Mouse (Mus musculus) neural tube, embryonic 11.5 days (tissue): Measurements from ENCODE around the gene Chn2. TPM values are rescaled to one million over a fixed set of nuclear protein-coding genes. Genes with fewer than 3 reads are reported as not detected.

Source experiments
- ATAC-seq: fragments of 200-750 bp; cut with Nextera tagmentation; 2 replicates; pipeline ENCODE4 v1.8.0; 2017; ENCODE audit warnings: moderate number of reproducible peaks, mild to moderate bottlenecking, moderate TSS enrichment, moderate library complexity; ENCODE audit not compliant: insufficient read depth, low FRiP score, low TSS enrichment
- DNase-seq: peaks from one replicate; pipeline ENCODE4 v3.0.0-alpha.2; 2015; ENCODE audit warnings: low spot score
- H3K27ac ChIP-seq: fragments of 300-500 bp; sonication (generic); 2 replicates; pipeline ENCODE4 v1.5.1; 2014; ENCODE audit warnings: low read depth, mild to moderate bottlenecking, low read length
- H3K27me3 ChIP-seq: fragments of 300-500 bp; sonication (generic); 2 replicates; pipeline ENCODE4 v1.6.1; 2014; ENCODE audit warnings: mild to moderate bottlenecking, low read length, mixed read lengths; ENCODE audit not compliant: control insufficient read depth, insufficient read depth
- H3K36me3 ChIP-seq: fragments of 300-500 bp; sonication (generic); 2 replicates; pipeline ENCODE4 v1.6.1; 2014; ENCODE audit warnings: mild to moderate bottlenecking, low read length, moderate library complexity, mixed read lengths; ENCODE audit not compliant: control insufficient read depth, insufficient read depth
- H3K4me1 ChIP-seq: fragments of 300-500 bp; sonication (generic); 2 replicates; pipeline ENCODE4 v1.6.1; 2014; ENCODE audit warnings: low read length, mixed read lengths; ENCODE audit not compliant: control insufficient read depth, insufficient read depth
- H3K4me2 ChIP-seq: fragments of 300-500 bp; sonication (generic); 2 replicates; pipeline ENCODE4 v1.6.1; 2014; ENCODE audit warnings: low read depth, mild to moderate bottlenecking, moderate library complexity
- H3K4me3 ChIP-seq: fragments of 300-500 bp; sonication (generic); 2 replicates; pipeline ENCODE4 v1.5.1; 2014; ENCODE audit warnings: low read depth, low read length
- H3K9ac ChIP-seq: fragments of 300-500 bp; sonication (generic); 2 replicates; pipeline ENCODE4 v1.6.1; 2014; ENCODE audit warnings: mild to moderate bottlenecking, low read length
- H3K9me3 ChIP-seq: fragments of 300-500 bp; sonication (generic); 2 replicates; pipeline ENCODE4 v1.6.1; 2016; ENCODE audit warnings: low read length; ENCODE audit not compliant: control insufficient read depth
- WGBS: fragments of 180-500 bp; shearing (Covaris S2); extraction: QIAGEN DNeasy Blood & Tissue Kit; methylation state at CpG from one replicate; pipeline ENCODE4 v1.1.7; 2014; 5-methylcytosine and 5-hydroxymethylcytosine counted together
- polyA plus RNA-seq: library from polyadenylated mRNA; unstranded; fragments of >200 nt; fragmentation: Nextera tagmentation; extraction: Ambion mirVana; gene quantifications from 2 replicates; pipeline ENCODE4 v1.2.1, GENCODE M21; 2014

The Chn2 gene
- polyA plus RNA-seq, 1 experiment from 2014 or later: 24.2 TPM

DNA sequence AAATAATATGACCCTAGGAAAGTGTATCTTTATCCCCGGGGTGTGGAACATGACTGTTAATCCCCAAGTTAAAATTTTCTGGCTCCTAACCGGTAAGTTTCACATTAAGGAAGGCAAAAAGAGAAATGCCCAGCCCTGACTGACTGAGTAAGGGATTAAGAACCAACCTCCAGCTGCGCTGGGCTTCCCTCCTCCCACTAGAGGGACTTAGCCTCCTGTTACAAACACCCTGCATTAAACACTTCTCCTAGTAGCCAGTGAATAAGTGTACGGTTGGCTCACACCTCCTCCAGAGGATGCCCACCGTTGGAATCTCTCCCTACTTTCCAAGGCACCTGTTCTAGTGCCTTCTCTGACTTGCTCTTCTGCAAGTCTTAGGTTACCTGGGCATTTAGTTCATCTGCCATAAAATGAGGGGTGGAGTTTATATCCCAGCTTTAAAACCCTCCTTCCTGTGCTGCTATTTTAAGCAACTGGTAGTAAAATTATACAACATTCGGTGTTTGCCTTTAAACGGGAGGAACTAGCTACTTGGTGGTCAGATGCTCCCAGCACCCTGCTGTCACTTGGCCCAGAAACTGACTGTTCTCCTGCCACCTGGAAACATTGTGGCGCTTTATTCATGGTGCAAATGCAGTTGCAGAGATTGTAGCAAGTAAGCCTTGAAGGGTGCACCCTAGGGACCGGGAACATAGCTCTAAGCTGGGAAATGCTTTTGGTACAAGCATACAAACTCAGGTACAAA, 294.5 kb downstream of the Chn2 start:
- H3K4me3 ChIP-seq: no peak overlapping the region
- no peaks in the 10 kb centered on the region for H3K9me3 ChIP-seq
- 33% methylated on average over 9 of the region's 9 CpGs for WGBS
- ATAC-seq: no peak
- H3K4me2 ChIP-seq: no peak overlapping the region
- H3K27ac ChIP-seq: 0 out of 2 replicates have a peak overlapping the region, but pooled peaks have one; percentile 23
- 0 out of 2 replicates have a peak, but pooled peaks cover 4% of the 10 kb centered on the region for H3K4me1 ChIP-seq
- DNase-seq: no peak
- H3K27me3 ChIP-seq: 0 out of 2 replicates have a peak, but pooled peaks cover 3% of the 10 kb centered on the region
- no peaks in the 10 kb centered on the region for H3K36me3 ChIP-seq
- no peak overlapping the region for H3K9ac ChIP-seq

DNA sequence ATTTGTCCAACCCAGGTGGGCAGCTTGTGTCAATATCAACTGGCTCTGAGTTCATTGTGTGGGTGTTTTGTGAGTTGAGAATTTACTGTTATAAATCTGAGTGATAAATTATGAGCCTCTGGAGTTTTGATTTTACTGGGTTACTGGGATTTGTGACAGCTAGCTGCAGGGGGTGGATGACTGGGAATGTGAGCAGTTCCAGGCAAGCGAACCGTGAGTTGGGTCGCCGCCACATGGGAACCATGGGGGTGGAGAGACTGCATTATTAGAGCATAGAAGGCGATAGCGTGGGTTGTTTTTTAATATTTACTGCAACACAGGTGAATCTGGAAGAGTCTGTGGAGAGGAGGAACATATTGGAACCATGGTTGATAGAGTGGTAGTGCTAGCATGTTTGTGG, 298.0 kb downstream of the Chn2 start:
- Histone ChIP-seq H3K27me3 (no peaks in the 10 kb centered on the region), H3K4me1 (0 out of 2 replicates have a peak, but pooled peaks cover 2% of the 10 kb centered on the region), H3K27ac (no peak overlapping the region), H3K4me2 (no peak overlapping the region), H3K9ac (no peak overlapping the region), H3K4me3 (no peak overlapping the region), H3K36me3 (no peaks in the 10 kb centered on the region), H3K9me3 (no peaks in the 10 kb centered on the region)
- ATAC-seq (no peak), DNase-seq (no peak)
- whole genome bisulfite sequencing: 84% methylated on average over 6 of the region's 6 CpGs

DNA sequence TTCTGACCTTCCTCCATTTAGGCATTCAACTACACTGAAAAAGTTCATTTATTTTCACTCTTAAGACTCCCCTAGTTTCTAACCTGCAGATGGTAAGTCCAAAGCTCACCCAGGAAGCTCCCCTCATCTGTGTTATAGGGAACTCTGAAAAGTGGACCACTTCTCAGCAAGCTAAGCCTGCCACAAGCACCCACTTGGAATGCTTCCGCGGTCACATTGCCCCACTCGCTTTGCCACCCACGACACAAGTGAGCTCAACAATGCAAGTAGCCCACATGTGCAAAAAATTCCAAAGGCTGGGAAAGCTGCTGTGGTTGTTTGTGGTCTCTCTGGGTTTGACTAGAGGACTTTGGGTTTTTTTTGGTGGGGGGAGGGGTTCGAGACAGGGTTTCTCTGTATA, 301.8 kb downstream of the Chn2 start:
- Histone ChIP-seq H3K4me3 (no peak overlapping the region), H3K9me3 (no peaks in the 10 kb centered on the region), H3K36me3 (no peaks in the 10 kb centered on the region), H3K9ac (no peak overlapping the region), H3K27me3 (no peaks in the 10 kb centered on the region), H3K4me2 (no peak overlapping the region), H3K27ac (no peak overlapping the region), H3K4me1 (no peaks in the 10 kb centered on the region)
- WGBS: 93% methylated on average over 5 of the region's 5 CpGs
- ATAC-seq (no peak), DNase-seq (no peak)

GRCm38 (mm10) chr6:54342223-54342622, 302.9 kb downstream of the Chn2 start:
- DNase-seq (no peak), ATAC-seq (no peak)
- no peaks in the 10 kb centered on the region for H3K4me1 ChIP-seq
- H3K27me3 ChIP-seq: no peaks in the 10 kb centered on the region
- no peaks in the 10 kb centered on the region for H3K36me3 ChIP-seq
- no peak overlapping the region for H3K9ac ChIP-seq
- no peaks in the 10 kb centered on the region for H3K9me3 ChIP-seq
- no peak overlapping the region for H3K27ac ChIP-seq
- H3K4me3 ChIP-seq: no peak overlapping the region
- WGBS: 90% methylated on average over 10 of the region's 10 CpGs
- no peak overlapping the region for H3K4me2 ChIP-seq

Other genes starting within 250 kb of the Chn2 start
- gene Tril, start 218.7 kb upstream of the Chn2 start, polyA plus RNA-seq: 19.6 and 24.0 TPM in 2 replicates
- not detected in 2 replicates for gene Cpvl, start 60.9 kb upstream of the Chn2 start, polyA plus RNA-seq